Mouse (Mus musculus) C2C12 (cell line): ENCODE results near the gene Mrtfa.

Source experiments
- CTCF ChIP-seq: IDR thresholded peaks from one replicate; pipeline ENCODE4 v1.5.1; 2011; ENCODE audit not compliant: control insufficient read depth, insufficient read depth, insufficient read length
- MAX ChIP-seq: IDR thresholded peaks from one replicate; pipeline ENCODE4 v1.6.1; 2011; ENCODE audit warnings: mild to moderate bottlenecking, control low read depth
- MYOD1 ChIP-seq: IDR thresholded peaks from one replicate; pipeline ENCODE4 v1.6.1; 2011; ENCODE audit warnings: low read depth; ENCODE audit not compliant: control insufficient read depth, insufficient read length

GRCm38 (mm10) chr15:81083826-81084225 lies 106.7 kb downstream of the Mrtfa start:
- TF ChIP-seq CTCF = no peak
- TF ChIP-seq MAX = no peak
- TF ChIP-seq MYOD1 = no peak
